Mouse (Mus musculus): ENCODE results near the gene Cog1. TPM values are rescaled to one million over a fixed set of nuclear protein-coding genes. Genes with fewer than 3 reads are reported as not detected.

The Cog1 gene
- total and polyA plus RNA-seq, 2 experiments from 2014 or later: 12.3 to 26.5 TPM

DNA sequence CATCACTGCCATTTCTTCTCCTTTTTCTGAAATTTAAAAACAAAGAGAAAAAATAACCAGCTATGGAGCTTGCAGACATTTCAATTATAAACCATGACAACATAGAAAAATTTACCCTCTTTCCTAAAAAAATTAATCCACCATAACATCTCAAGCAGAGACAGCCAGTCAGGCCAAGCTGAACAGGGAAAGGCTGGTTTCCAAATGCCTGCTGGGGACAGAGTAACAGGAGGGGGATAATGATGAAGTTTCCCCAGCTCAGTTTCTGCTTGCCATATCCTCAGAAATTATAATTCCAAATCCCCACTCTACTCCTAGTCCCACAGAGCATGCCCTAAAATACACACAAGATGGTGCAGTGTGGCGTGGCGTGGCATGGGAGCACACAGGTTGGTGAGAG is 28.4 kb downstream of the Cog1 start:
- Histone ChIP-seq H3K27ac (ENCODE audit: low read depth) (no peak overlapping the region), H3K4me1 (ENCODE audit: control insufficient read depth, insufficient read depth) (peaks cover 20% of the 10 kb centered on the region)

DNA sequence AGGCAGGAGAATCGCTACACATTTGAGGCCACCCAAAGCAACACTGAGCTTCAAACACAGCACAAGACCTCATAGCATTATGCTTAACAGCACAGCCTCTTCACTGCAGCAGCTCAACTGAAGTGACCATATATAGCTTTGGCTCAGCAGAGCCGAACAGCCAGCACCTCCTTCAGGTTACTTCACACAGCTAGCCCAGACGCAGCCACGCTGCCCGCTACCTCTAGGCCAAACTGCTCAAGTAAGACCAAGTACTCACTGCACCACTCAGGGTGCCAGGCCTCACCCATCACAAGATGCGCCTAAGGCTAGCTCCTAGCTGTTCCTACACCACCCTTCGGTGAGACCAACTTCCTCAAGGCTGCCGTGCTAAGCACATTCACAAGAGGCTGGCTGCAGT is 29.4 kb downstream of the Cog1 start:
- ATAC-seq (ENCODE audit: insufficient read depth, low read depth) (peak; percentile 63), DNase-seq (ENCODE audit: low spot score) (peak; percentile 46)
- 46% methylated on average over 8 of the region's 8 CpGs for WGBS
- Histone ChIP-seq H3K27me3 (ENCODE audit: control insufficient read depth, insufficient read depth, low read length) (no peaks in the 10 kb centered on the region), H3K27ac (ENCODE audit: low read depth) (peak overlapping the region; percentile 65), H3K36me3 (replicated peaks; ENCODE audit: control insufficient read depth, insufficient read depth, low read length) (peaks cover 24% of the 10 kb centered on the region), H3K4me3 (ENCODE audit: low read depth, low read length) (no peak overlapping the region), H3K4me2 (ENCODE audit: low read depth, low read length) (peak overlapping the region; percentile 18; the same call in 1 of the 2 replicates), H3K4me1 (ENCODE audit: control insufficient read depth, insufficient read depth) (peaks cover 25% of the 10 kb centered on the region), H3K9ac (replicated peaks; ENCODE audit: low read depth, low read length) (no peak overlapping the region), H3K9me3 (replicated peaks; ENCODE audit: control insufficient read depth, low read length) (no peaks in the 10 kb centered on the region)
- no peak for TF ChIP-seq EP300 (IDR thresholded peaks at IDR 0.05; ENCODE audit: low read depth)
- 0 out of 2 replicates have a peak, but pooled peaks have one; percentile 4 for TF ChIP-seq CTCF (IDR thresholded peaks at IDR 0.05; ENCODE audit: low read depth)

More for the DNA sequence above, 28.4 kb downstream of the Cog1 start:
- ATAC-seq (ENCODE audit: insufficient read depth, low read depth) (no peak), DNase-seq (ENCODE audit: low spot score) (no peak)
- 96% methylated on average over 2 of the region's 2 CpGs for WGBS
- no peak for TF ChIP-seq CTCF (IDR thresholded peaks at IDR 0.05; ENCODE audit: low read depth)
- TF ChIP-seq EP300 (IDR thresholded peaks at IDR 0.05; ENCODE audit: low read depth): no peak
- Histone ChIP-seq H3K4me2 (ENCODE audit: low read depth, low read length) (no peak overlapping the region), H3K27me3 (ENCODE audit: control insufficient read depth, insufficient read depth, low read length) (no peaks in the 10 kb centered on the region), H3K9ac (replicated peaks; ENCODE audit: low read depth, low read length) (no peak overlapping the region), H3K36me3 (replicated peaks; ENCODE audit: control insufficient read depth, insufficient read depth, low read length) (peaks cover 24% of the 10 kb centered on the region), H3K9me3 (replicated peaks; ENCODE audit: control insufficient read depth, low read length) (no peaks in the 10 kb centered on the region), H3K4me3 (ENCODE audit: low read depth, low read length) (no peak overlapping the region)

DNA sequence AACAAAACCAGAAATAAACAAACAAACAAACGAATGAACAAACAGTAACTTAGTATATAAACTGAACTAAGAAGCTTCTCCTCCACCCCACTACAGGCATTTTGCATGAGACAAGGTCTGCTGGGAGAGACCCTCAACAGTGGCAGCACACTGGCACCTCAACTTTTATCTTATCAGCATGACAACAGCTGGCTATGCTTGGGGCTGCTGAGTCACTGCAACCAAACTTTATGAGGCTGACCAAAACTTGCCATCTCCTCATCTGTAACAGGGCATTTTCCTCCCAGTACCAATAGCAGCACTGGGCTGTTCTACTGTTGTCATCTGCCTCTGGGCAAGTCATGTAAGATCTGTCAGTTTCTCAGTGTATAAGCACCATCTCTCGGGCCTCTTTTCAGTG is 32.0 kb downstream of the Cog1 start:
- 65% methylated on average over 2 of the region's 2 CpGs for WGBS
- H3K36me3 ChIP-seq (replicated peaks; ENCODE audit: control insufficient read depth, insufficient read depth, low read length): peaks cover 13% of the 10 kb centered on the region
- TF ChIP-seq EP300 (IDR thresholded peaks at IDR 0.05; ENCODE audit: low read depth) (no peak), CTCF (IDR thresholded peaks at IDR 0.05; ENCODE audit: low read depth) (no peak)
- no peak overlapping the region; the same call in 1 of the 2 replicates for H3K9ac ChIP-seq (replicated peaks; ENCODE audit: low read depth, low read length)
- DNase-seq (ENCODE audit: low spot score) (no peak), ATAC-seq (ENCODE audit: insufficient read depth, low read depth) (no peak)
- H3K9me3 ChIP-seq (replicated peaks; ENCODE audit: control insufficient read depth, low read length): no peaks in the 10 kb centered on the region
- peaks cover 31% of the 10 kb centered on the region for H3K4me1 ChIP-seq (ENCODE audit: control insufficient read depth, insufficient read depth)
- no peak overlapping the region for H3K27ac ChIP-seq (ENCODE audit: low read depth)
- H3K27me3 ChIP-seq (ENCODE audit: control insufficient read depth, insufficient read depth, low read length): no peaks in the 10 kb centered on the region
- H3K4me2 ChIP-seq (ENCODE audit: low read depth, low read length): no peak overlapping the region
- H3K4me3 ChIP-seq (ENCODE audit: low read depth, low read length): no peak overlapping the region

DNA sequence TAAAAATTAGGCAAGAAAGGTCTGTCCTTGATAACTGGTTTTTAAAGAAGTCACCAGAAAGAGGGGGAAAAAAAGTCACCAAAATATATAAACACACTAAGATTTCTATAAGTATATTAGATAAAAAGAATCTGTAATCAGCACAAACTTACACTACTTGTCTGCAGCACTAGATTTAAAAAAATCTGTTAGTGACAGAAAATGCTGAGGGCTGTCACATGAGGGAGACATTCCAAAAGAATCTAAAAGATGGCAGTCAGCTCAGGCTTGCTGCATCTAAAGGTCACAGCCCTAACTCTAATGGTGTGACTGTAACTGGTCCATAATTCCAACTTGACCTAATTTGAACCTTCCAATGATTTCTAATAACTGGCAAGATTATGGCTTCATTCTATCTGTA is 33.0 kb downstream of the Cog1 start:
- DNase-seq (ENCODE audit: low spot score) (no peak), ATAC-seq (ENCODE audit: insufficient read depth, low read depth) (no peak)
- peaks cover 3% of the 10 kb centered on the region for H3K36me3 ChIP-seq (replicated peaks; ENCODE audit: control insufficient read depth, insufficient read depth, low read length)
- peak overlapping the region; percentile 91 for H3K4me2 ChIP-seq (ENCODE audit: low read depth, low read length)
- no peaks in the 10 kb centered on the region for H3K9me3 ChIP-seq (replicated peaks; ENCODE audit: control insufficient read depth, low read length)
- no peaks in the 10 kb centered on the region for H3K27me3 ChIP-seq (ENCODE audit: control insufficient read depth, insufficient read depth, low read length)
- H3K4me3 ChIP-seq (ENCODE audit: low read depth, low read length): peak overlapping the region; percentile 89
- H3K9ac ChIP-seq (replicated peaks; ENCODE audit: low read depth, low read length): no peak overlapping the region
- H3K4me1 ChIP-seq (ENCODE audit: control insufficient read depth, insufficient read depth): peaks cover 31% of the 10 kb centered on the region
- H3K27ac ChIP-seq (ENCODE audit: low read depth): peak overlapping the region; percentile 96; the same call in 1 of the 2 replicates
- TF ChIP-seq EP300 (IDR thresholded peaks at IDR 0.05; ENCODE audit: low read depth) (no peak), CTCF (IDR thresholded peaks at IDR 0.05; ENCODE audit: low read depth) (no peak)

DNA sequence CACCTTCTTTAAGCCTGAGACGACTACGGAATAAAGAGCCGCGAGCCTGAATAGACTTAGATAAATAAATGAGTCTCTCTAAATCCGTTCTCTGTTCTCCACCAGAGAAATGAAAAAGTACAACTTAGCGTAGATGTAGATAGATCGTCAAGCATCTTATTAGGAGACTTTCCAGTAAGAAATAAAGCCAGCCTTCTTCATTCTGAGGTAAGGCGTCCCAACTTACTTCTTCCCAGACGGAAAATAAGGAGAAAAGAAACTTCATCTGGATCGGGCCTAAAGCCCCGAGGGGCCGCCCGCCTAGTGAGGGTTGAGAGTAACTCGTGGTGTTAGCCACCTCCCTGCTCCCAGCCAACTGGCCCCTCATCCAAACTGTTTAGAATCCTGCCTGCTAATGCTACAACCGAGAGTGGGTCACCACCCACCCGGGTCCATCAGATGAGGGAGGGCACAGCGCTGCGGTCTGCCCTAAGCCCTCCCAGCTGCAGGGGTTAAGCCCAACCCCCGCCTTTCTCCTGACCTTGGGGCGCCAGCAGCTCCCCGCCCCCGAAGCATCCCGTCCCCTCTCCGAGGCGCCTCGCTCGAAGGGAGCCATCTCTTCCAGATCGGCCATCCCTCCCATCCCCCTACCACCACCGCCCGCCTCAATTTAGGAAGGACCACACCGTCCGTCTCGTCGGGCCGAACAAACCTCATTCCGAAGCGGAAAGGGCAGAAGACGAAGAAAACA is 34.1 kb downstream of the Cog1 start:
- Histone ChIP-seq H3K4me3 (ENCODE audit: low read depth, low read length) (peak overlapping the region; percentile 89), H3K9me3 (replicated peaks; ENCODE audit: control insufficient read depth, low read length) (no peaks in the 10 kb centered on the region), H3K36me3 (replicated peaks; ENCODE audit: control insufficient read depth, insufficient read depth, low read length) (peaks cover 3% of the 10 kb centered on the region), H3K4me1 (ENCODE audit: control insufficient read depth, insufficient read depth) (peaks cover 31% of the 10 kb centered on the region), H3K9ac (replicated peaks; ENCODE audit: low read depth, low read length) (peak overlapping the region; percentile 89), H3K27ac (ENCODE audit: low read depth) (peak overlapping the region; percentile 96), H3K27me3 (ENCODE audit: control insufficient read depth, insufficient read depth, low read length) (no peaks in the 10 kb centered on the region), H3K4me2 (ENCODE audit: low read depth, low read length) (peak overlapping the region; percentile 91)
- 1% methylated on average over 38 of the region's 38 CpGs for WGBS
- TF ChIP-seq CTCF (IDR thresholded peaks at IDR 0.05; ENCODE audit: low read depth) (no peak), EP300 (IDR thresholded peaks at IDR 0.05; ENCODE audit: low read depth) (no peak)
- peak; percentile 37 for ATAC-seq (ENCODE audit: insufficient read depth, low read depth)
- peak; percentile 43 for DNase-seq (ENCODE audit: low spot score)

DNA sequence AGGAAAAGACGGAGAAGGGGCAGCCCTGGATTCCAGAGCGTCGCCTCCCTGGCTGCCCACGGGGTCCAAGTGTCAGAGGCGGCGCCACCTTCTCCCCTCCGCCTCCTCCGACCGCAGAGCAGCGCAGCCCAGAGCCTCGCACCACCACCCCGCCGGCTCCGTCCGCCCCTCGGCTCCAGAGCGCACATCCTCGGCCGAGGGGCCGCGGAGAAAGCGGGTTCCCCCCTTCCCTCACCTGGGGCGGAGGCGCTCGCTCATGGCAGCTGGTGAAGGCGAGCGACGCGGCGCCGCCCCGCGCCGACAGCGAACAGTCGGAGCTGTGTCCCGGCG is 34.6 kb downstream of the Cog1 start:
- TF ChIP-seq CTCF (IDR thresholded peaks at IDR 0.05; ENCODE audit: low read depth) (no peak), EP300 (IDR thresholded peaks at IDR 0.05; ENCODE audit: low read depth) (no peak)
- H3K36me3 ChIP-seq (replicated peaks; ENCODE audit: control insufficient read depth, insufficient read depth, low read length): peaks cover 9% of the 10 kb centered on the region
- WGBS: 2% methylated on average over 30 of the region's 38 CpGs

More for the DNA sequence above, 34.6 kb downstream of the Cog1 start:
- peak; percentile 58 for ATAC-seq (ENCODE audit: insufficient read depth, low read depth)
- H3K27ac ChIP-seq (ENCODE audit: low read depth): peak overlapping the region; percentile 96
- peak overlapping the region; percentile 91 for H3K4me2 ChIP-seq (ENCODE audit: low read depth, low read length)
- H3K4me3 ChIP-seq (ENCODE audit: low read depth, low read length): peak overlapping the region; percentile 89
- no peaks in the 10 kb centered on the region for H3K9me3 ChIP-seq (replicated peaks; ENCODE audit: control insufficient read depth, low read length)
- DNase-seq (ENCODE audit: low spot score): peak; percentile 16
- peaks cover 31% of the 10 kb centered on the region for H3K4me1 ChIP-seq (ENCODE audit: control insufficient read depth, insufficient read depth)
- H3K27me3 ChIP-seq (ENCODE audit: control insufficient read depth, insufficient read depth, low read length): no peaks in the 10 kb centered on the region
- H3K9ac ChIP-seq (replicated peaks; ENCODE audit: low read depth, low read length): peak overlapping the region; percentile 89

Data from heart, postnatal 0 days (tissue).